Mouse (Mus musculus) erythroblast, embryonic 14.5 days (primary cell): ENCODE measurements around the gene Ovol3.

ENCODE experiments used
- GATA1 ChIP-seq: IDR thresholded peaks from 2 replicates; pipeline ENCODE4 v1.6.1; 2012; ENCODE audit warnings: low read length, inconsistent platforms, mixed read lengths
- TAL1 ChIP-seq: IDR thresholded peaks from 3 replicates; pipeline ENCODE4 v1.6.1; 2012; ENCODE audit warnings: low read length, inconsistent platforms, mixed read lengths

DNA sequence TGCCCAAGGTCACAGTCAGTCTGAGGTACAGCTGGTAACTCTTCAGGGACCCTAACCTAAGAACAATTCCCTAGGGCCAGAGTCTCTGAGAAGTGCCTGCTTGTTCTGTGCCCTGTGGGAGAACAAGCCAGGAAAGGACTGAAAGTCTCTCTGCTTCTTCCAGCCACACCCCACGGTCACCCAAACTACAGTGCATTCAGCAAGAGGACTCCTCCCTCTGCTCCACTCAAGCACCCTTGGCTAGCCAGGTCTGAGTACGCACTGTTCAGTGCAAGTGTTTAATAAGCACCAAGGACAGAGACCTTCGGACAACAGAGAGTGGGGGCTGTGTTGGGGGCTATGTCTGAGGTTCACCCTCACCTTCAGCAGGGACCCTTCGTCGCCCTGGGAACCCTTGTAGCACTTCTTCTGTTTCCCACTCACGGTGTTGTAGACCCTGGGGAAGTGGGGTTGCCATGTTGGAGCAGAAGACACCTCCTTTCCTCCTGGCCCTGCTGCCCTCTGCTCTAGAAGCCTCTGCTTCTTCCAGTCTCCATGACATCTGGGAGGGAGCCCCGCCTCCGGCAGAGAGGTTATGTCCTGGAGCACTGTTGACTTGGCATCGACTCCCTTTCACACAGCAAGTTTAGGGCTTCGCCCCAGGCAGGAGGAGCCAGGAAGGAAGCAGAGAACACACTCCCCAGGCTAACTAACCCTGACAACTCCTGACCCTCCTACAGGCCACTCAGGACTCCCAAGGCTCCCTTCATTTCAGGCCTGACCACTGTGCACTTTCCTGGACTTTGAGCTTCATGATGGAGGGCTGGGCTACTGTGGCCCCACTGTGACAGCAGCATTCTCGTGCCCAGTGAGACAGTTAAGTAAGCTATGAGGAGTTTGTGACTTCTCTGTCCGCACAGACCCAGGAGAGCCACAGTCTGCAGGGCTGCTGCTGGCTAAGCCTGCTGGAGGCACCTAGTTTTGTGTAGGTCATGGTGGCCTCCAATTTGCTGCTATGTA lies 16.7 kb upstream of the Ovol3 start:
- TF ChIP-seq TAL1, result no peak
- TF ChIP-seq GATA1, result no peak
